Mouse (Mus musculus): ENCODE data around the gene Dock9. TPM values are rescaled to one million over a fixed set of nuclear protein-coding genes. Genes with fewer than 3 reads are reported as not detected.

Dock9 gene
- total and polyA plus RNA-seq, 2 experiments from 2014 or later = 14.0 to 68.8 TPM

GRCm38 (mm10) chr14:121829816-121830442 is 32.3 kb upstream of the Dock9 start:
- ATAC-seq (ENCODE audit: low FRiP score) (no peak), DNase-seq (ENCODE audit: low spot score) (no peak)
- Histone ChIP-seq H3K4me2 (ENCODE audit: low read depth, low read length, poor library complexity, severe bottlenecking) (no peak overlapping the region), H3K36me3 (ENCODE audit: insufficient read depth, low read length) (no peaks in the 10 kb centered on the region), H3K4me3 (ENCODE audit: low read depth, low read length) (no peak overlapping the region), H3K9me3 (ENCODE audit: low read length) (peaks cover 9% of the 10 kb centered on the region; the same call in 1 of the 2 replicates), H3K9ac (replicated peaks; ENCODE audit: low read length, poor library complexity, severe bottlenecking) (no peak overlapping the region), H3K27ac (ENCODE audit: low read depth, low read length) (no peak overlapping the region), H3K27me3 (ENCODE audit: insufficient read depth, low read length) (no peaks in the 10 kb centered on the region), H3K4me1 (ENCODE audit: insufficient read depth, low read length) (no peaks in the 10 kb centered on the region)
- TF ChIP-seq CTCF (IDR thresholded peaks at IDR 0.05) = no peak
- WGBS = 91% methylated on average over 4 of the region's 4 CpGs

- no peak for ATAC-seq (ENCODE audit: low FRiP score)
- no peak overlapping the region for H3K4me2 ChIP-seq (ENCODE audit: low read depth, low read length, poor library complexity, severe bottlenecking)
- no peak overlapping the region for H3K9ac ChIP-seq (replicated peaks; ENCODE audit: low read length, poor library complexity, severe bottlenecking)
- H3K9me3 ChIP-seq (ENCODE audit: low read length) = peaks cover 9% of the 10 kb centered on the region; the same call in 1 of the 2 replicates
- H3K36me3 ChIP-seq (ENCODE audit: insufficient read depth, low read length) = no peaks in the 10 kb centered on the region
- H3K4me1 ChIP-seq (ENCODE audit: insufficient read depth, low read length) = no peaks in the 10 kb centered on the region
- no peak overlapping the region for H3K4me3 ChIP-seq (ENCODE audit: low read depth, low read length)
- no peak overlapping the region for H3K27ac ChIP-seq (ENCODE audit: low read depth, low read length)
- no peak for DNase-seq (ENCODE audit: low spot score)
- no peak for TF ChIP-seq CTCF (IDR thresholded peaks at IDR 0.05)
- 88% methylated on average over 7 of the region's 7 CpGs for WGBS
- no peaks in the 10 kb centered on the region for H3K27me3 ChIP-seq (ENCODE audit: insufficient read depth, low read length)
Observed at GRCm38 (mm10) chr14:121827091-121827490, 29.5 kb upstream of the Dock9 start.

- H3K4me1 ChIP-seq (ENCODE audit: insufficient read depth, low read length) = no peaks in the 10 kb centered on the region
- no peak for TF ChIP-seq CTCF (IDR thresholded peaks at IDR 0.05)
- 67% methylated on average over 10 of the region's 10 CpGs for WGBS
- no peak overlapping the region for H3K4me3 ChIP-seq (ENCODE audit: low read depth, low read length)
- no peaks in the 10 kb centered on the region for H3K27me3 ChIP-seq (ENCODE audit: insufficient read depth, low read length)
- ATAC-seq (ENCODE audit: low FRiP score) (no peak), DNase-seq (ENCODE audit: low spot score) (peak; percentile 3)
- peaks cover 9% of the 10 kb centered on the region; the same call in 1 of the 2 replicates for H3K9me3 ChIP-seq (ENCODE audit: low read length)
- H3K36me3 ChIP-seq (ENCODE audit: insufficient read depth, low read length) = no peaks in the 10 kb centered on the region
- H3K27ac ChIP-seq (ENCODE audit: low read depth, low read length) = no peak overlapping the region
- no peak overlapping the region for H3K4me2 ChIP-seq (ENCODE audit: low read depth, low read length, poor library complexity, severe bottlenecking)
- H3K9ac ChIP-seq (replicated peaks; ENCODE audit: low read length, poor library complexity, severe bottlenecking) = no peak overlapping the region
Observed at GRCm38 (mm10) chr14:121825521-121826445, 28.1 kb upstream of the Dock9 start.

GRCm38 (mm10) chr14:121824322-121825103 is 26.9 kb upstream of the Dock9 start:
- peaks cover 6% of the 10 kb centered on the region; the same call in 1 of the 2 replicates for H3K9me3 ChIP-seq (ENCODE audit: low read length)
- H3K4me1 ChIP-seq (ENCODE audit: insufficient read depth, low read length) = no peaks in the 10 kb centered on the region
- no peak for TF ChIP-seq CTCF (IDR thresholded peaks at IDR 0.05)
- H3K27me3 ChIP-seq (ENCODE audit: insufficient read depth, low read length) = no peaks in the 10 kb centered on the region
- no peak overlapping the region for H3K27ac ChIP-seq (ENCODE audit: low read depth, low read length)
- DNase-seq (ENCODE audit: low spot score) (peak; percentile 74), ATAC-seq (ENCODE audit: low FRiP score) (peak; percentile 44; the same call in 1 of the 2 replicates)
- H3K9ac ChIP-seq (replicated peaks; ENCODE audit: low read length, poor library complexity, severe bottlenecking) = no peak overlapping the region
- no peak overlapping the region for H3K4me2 ChIP-seq (ENCODE audit: low read depth, low read length, poor library complexity, severe bottlenecking)
- H3K36me3 ChIP-seq (ENCODE audit: insufficient read depth, low read length) = no peaks in the 10 kb centered on the region
- H3K4me3 ChIP-seq (ENCODE audit: low read depth, low read length) = no peak overlapping the region
- 73% methylated on average over 11 of the region's 11 CpGs for WGBS

DNA sequence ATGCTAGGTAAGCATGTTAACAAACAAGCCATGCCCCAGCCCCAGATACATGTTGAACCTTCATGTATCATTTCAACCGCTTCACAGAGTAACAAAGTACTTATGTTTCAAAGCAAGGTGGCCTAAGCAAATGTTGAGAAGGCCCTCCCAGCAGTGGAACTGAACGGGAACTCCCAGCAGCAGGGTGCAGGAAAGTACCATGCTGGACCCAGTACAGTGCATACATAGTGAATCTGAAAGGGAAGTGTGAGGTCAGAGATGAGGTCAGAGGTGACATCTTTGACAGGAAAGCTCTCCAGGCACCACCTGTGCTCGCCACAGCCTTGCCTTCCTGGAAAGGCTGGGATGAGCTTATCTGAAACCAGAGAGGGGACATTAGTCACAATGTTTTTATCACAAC is 25.4 kb upstream of the Dock9 start:
- Histone ChIP-seq H3K27ac (ENCODE audit: low read depth, low read length) (no peak overlapping the region), H3K9ac (replicated peaks; ENCODE audit: low read length, poor library complexity, severe bottlenecking) (no peak overlapping the region), H3K36me3 (ENCODE audit: insufficient read depth, low read length) (no peaks in the 10 kb centered on the region), H3K9me3 (ENCODE audit: low read length) (no peaks in the 10 kb centered on the region), H3K4me3 (ENCODE audit: low read depth, low read length) (no peak overlapping the region), H3K27me3 (ENCODE audit: insufficient read depth, low read length) (no peaks in the 10 kb centered on the region), H3K4me2 (ENCODE audit: low read depth, low read length, poor library complexity, severe bottlenecking) (no peak overlapping the region), H3K4me1 (ENCODE audit: insufficient read depth, low read length) (no peaks in the 10 kb centered on the region)
- ATAC-seq (ENCODE audit: low FRiP score) = no peak
- no peak for DNase-seq (ENCODE audit: low spot score)
- no peak for TF ChIP-seq CTCF (IDR thresholded peaks at IDR 0.05)
- 74% methylated on average over 3 of the region's 3 CpGs for WGBS

All from midbrain, postnatal 0 days (tissue).